Mouse (Mus musculus) neural tube, embryonic 10.5 days (tissue): ENCODE measurements around the gene Etnk1.
A peak's percentile ranks its signal among the peaks of the same experiment; 100 is the strongest.
"Not testable (repeated sequence)": the region's sequence is repeated elsewhere in the genome, so short reads cannot be mapped to it uniquely, and the experiment has no call there.

Experiments used
- DNase-seq: peaks from one replicate; pipeline ENCODE4 v3.0.0-alpha.2; 2017; ENCODE audit warnings: low spot score; ENCODE audit errors: extremely low spot score

Etnk1 gene

DNA sequence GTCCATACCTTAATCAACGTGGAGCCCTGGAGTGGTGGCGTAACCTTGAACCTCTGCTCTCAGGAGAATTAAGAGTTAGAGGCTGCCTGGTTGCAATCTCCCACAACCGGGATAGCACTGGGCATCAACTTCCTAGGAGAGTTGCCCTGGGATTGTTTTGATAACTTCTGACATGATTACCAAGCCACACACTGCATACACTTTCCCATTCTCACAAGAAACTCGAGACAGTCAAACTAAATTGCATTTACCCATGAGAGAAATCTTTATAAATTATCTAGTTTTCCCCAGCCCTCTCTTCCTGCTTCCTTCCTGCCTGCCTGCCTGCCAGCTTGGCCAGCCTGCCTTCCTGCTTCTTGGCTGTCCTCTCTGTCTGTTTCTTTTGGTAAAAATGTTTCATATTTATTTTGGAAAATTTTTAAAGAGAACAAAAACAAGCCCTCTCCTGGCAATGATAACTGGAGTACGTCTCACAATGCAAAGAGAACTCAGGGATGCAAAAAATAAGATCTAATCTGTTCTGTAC lies 17.2 kb upstream of the Etnk1 start:
- DNase-seq: no peak

DNA sequence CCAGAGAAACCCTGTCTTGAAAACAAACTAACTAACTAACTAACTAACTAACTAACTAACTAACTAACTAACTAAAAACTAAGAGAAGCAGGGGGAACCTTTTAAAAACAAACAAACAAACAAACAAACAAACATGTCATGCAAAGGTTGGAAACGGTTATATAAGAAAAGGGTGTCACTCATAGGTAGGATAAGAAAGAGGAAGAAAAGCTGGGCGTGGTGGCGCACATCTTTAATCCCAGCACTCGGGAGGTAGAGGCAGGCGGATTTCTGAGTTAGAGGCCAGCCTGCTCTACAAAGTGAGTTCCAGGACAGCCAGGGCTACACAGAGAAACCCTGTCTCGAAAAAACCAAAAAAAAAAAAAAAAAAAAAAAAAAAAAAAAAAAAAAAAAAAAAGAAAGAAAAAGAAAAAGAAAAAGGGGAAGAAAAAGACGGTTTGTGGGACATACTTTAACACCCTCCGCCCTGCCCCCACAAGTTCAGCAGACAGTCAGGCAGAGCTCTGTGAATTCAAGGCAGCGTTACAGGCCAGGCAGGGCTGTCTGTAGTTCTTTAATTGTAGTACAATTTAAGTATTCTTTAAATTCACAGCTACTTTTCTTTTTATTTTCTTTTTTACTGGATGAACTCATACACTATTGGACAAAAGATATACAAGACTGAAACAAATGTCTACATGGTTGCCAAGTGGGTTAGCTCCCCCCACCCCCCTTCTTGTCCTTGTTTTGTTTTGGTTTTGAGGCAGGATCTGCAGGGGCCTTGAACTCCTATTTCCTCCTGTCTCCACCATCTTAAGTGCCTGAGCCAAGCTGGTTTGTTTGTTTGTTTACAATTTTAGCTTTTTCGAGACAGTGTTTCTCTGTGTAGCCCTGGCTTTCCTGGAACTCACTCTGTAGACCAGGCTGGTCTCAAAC lies 15.7 kb upstream of the Etnk1 start:
- not testable (repeated sequence) for DNase-seq

- peak; percentile 30 for DNase-seq
These were observed 14.6 kb upstream of the Etnk1 start for GRCm38 (mm10) chr6:143152321-143152827.

DNA sequence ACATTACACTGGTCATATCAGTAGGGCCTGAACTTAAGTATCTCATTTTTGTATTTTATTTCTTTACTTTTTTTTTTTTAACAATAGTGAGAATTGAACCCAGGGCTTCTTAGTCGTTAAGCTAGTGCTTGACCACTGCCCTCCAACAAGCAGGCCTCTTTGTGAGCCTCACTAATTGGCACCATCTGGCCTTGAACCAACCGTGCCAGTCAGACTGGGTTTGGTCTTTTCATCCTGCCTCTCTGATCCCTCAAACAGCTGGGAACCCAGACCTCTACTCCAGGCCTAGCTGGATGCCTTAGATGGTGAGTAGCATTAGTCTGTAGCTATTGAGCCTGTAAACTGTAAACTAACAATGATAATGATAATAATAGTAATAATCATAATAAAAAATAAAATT lies 13.9 kb upstream of the Etnk1 start:
- no peak for DNase-seq

- DNase-seq: no peak
These were observed 13.1 kb upstream of the Etnk1 start for GRCm38 (mm10) chr6:143153751-143154494.

GRCm38 (mm10) chr6:143154885-143155284 lies 12.1 kb upstream of the Etnk1 start:
- DNase-seq: no peak

- DNase-seq: no peak
These were observed 11.0 kb upstream of the Etnk1 start for GRCm38 (mm10) chr6:143155996-143156395.

DNA sequence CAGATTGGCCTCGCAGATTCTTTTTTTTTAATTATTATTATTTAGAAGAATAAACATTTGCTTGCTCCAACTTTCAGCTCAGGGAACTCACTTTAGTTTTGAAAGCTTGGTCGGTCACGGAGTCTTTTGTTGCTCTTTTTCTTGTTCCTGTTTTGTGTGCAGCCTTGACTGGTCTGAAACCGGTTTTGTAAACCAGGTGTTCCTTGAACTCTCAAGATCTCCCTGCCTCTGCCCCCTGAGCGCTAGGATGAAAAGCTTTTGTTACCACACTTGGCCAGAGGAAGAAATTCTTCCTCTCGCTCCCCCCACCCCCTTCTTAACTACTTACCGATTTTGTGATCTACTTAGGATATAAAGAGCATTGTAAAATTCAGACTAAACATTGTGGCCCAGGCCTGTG lies 10.3 kb upstream of the Etnk1 start:
- no peak for DNase-seq

DNA sequence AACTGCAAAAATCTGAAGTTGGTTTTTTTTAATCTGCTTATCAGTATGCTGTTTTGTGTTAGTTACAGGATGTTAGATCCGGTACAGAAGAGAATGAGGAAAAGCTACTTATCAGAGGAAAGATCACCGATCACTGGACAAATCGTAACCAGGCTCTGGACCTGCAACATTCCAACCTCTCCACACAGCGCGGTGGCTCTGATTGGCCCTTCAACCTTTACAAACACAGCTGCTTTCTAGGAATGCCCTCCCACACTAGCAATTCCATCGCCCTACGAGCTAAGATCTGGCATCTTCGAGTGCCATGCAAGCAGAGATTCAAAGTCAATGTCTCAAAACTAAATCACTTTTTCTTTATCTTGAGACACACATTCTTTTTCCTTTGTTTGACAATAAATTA lies 9.6 kb upstream of the Etnk1 start:
- no peak for DNase-seq

DNA sequence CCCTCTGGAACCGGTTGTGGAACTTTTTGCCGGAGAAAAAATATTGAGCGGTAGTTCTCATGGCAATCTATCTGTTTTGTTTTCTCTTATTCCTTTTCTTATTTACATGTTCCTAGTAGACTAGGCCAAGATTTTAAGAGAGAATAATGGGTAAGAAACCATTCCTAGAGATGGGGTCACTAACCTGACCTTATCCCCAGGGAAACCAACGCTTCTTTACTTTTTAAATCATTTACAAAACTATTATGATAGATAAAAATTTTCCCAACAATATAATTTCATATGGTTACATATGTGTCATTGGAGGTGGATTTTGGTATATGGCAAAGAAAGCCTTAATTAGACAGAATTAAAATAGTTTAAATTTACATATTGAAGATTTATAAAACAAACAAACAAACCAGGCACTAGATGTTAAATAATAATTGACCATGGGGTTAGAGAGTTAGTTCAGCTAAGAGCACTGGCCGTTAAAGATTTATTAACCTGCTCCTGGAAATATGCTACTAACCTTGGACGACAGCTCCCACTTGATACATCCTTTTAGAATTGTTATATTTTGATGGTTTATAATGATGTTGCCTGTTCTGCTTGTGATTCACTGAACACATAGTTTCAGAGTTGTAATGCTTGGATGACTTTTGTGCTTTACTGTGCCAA lies 6.3 kb upstream of the Etnk1 start:
- DNase-seq: no peak

- DNase-seq: no peak
These were observed 4.7 kb upstream of the Etnk1 start for GRCm38 (mm10) chr6:143162161-143162877.

- no peak for DNase-seq
These were observed 2.8 kb upstream of the Etnk1 start for GRCm38 (mm10) chr6:143163956-143164905.

GRCm38 (mm10) chr6:143164906-143165255 lies 2.1 kb upstream of the Etnk1 start:
- no peak for DNase-seq

DNA sequence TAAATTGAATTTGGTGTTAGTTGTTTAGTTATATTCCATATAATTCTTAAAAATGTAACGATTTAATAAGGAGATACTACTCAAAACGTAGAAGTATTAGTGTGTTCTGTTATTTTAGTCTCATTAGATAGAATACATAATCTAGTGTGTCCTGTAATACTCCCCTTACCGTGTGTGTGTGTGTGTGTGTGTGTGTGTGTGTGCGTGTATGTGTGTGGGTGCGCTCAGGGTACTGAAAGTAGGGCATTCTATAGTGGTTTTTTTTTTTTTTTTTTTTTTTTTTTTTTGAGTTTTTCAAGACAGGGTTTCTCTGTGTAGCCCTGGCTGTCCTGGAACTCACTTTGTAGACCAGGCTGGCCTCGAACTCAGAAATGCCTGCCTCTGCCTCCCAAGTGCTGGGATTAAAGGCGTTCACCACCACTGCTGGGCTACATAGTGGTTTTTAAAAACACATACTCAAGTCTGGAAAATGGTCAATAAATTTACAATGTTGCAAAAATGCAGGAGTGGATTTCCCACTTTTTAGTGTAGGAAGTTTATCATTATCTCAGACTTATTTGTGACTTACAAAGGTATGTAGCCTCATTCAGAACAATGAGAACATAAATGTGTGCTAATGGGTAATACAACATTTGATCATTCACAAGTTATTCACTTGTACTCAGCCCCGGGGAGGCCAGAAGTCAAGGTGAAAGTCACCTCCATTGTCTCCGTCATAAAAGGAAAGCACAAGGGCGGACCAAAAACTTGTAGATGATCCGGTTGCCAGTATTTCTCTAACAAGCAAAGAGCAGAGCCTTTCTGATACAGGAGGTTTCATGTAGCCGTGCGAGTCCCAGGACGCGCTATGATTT lies 1.4 kb upstream of the Etnk1 start:
- DNase-seq: no peak

- DNase-seq: peak; percentile 89
These were observed 443 bp downstream of the Etnk1 start for GRCm38 (mm10) chr6:143167409-143167919.

DNA sequence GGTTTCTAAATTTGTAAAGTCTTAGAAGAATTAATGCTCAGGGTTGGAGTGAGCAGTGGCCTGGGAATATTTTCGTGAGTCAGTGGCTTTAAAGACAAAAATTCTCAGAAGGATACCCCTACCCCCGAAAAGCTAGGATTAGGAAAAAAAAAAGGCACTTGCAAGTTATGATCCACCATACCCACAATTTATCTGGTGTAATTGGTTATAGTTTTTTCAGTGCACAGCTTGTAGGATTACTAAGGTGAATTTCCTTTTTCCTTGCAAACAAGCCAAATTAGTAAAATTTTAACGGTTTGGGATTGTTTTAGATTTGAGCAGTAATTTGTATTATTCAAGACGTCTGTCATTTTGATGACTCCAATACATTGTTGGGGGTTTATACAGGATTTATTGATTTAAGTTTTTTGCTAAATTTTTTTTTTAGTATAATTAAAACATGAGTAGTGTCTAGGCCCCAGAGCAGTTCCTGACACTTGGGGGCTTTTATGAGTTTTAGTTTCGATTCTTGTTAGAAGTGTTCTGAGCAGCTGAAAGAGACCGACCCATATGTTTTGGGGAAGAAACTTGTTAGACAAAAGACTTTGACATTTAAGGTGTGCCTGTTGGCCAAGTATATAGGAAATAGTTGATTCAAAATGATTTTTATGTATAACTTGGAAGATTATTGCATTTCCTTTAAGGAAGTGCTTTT lies 1.1 kb downstream of the Etnk1 start:
- no peak for DNase-seq

DNA sequence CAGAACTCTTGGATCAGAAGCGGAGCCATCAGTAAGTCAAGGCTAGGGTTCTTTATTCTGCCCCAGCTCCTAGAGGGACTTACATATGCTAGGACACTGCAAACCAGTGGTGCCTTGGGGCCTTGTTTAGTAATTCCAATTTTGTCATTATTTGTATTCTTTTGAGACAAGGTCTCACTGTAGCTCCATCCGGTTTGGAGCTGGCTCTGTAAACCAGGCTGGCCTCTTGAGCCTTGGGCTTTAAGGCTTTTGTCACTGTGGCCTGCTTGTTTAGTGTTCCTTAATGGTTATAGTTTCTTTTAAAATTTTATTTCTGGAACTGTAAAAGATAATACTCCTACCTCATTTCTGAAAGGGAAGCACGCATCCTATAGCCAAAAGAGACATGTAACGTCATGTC lies 2.4 kb downstream of the Etnk1 start:
- DNase-seq: no peak
